26 mouse cellular contexts compared by ENCODE assay signal in the genomic region with DNA sequence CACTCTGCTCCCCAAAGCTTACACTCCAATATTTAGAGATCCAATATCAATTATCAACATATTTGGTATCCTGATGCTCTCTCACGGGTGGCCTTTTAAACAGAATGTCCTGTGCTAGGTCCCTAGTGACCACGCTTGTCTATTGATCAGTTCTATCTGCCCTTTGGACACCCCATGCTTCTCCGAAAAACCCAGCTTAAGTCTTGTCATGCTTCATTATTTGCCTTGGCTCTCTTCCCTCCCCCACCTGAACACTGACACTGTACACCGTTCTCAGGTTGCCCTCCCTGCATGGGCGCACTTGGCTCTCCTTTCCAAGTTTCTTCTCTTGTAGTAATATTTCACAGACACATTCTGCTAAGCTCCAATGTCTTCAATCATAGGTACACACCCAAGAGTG. TPM values are rescaled to one million over a fixed set of nuclear protein-coding genes. Genes with fewer than 3 reads are reported as not detected.
"Had no signal": no experiment of that assay in that cellular context is flagged by ENCODE, and none has a peak within 500 bp of the region (broad histone marks: within the 10 kb centered on the region; RNA-seq: fewer than 3 reads in every experiment).

No protein-coding gene starts in this region.

- H3K27ac ChIP-seq: limb, embryonic 10.5 days; limb, embryonic 13.5 days; liver, embryonic 13.5 days; lung, embryonic 15.5 days; midbrain, embryonic 10.5 days; midbrain, embryonic 13.5 days; neural tube, embryonic 13.5 days; stomach, embryonic 15.5 days had no signal

- ATAC-seq: intestine, embryonic 16.5 days; midbrain, embryonic 13.5 days; midbrain, embryonic 16.5 days had no signal

- H3K9me3 ChIP-seq: limb, embryonic 10.5 days; limb, embryonic 13.5 days; liver, embryonic 13.5 days; lung, embryonic 15.5 days; midbrain, embryonic 10.5 days; midbrain, embryonic 13.5 days; neural tube, embryonic 13.5 days; stomach, embryonic 15.5 days had no signal

- DNase-seq: kidney, adult 18-20 months; liver, embryonic 13.5 days; lung, adult 18-20 months; lung, postnatal 10 days; lung, postnatal 36 days; retina, postnatal 1 day; right cerebral cortex, postnatal 25 days; spleen, adult 18-20 months; thymus, postnatal 25 days had no signal

- H3K4me3 ChIP-seq: limb, embryonic 10.5 days; limb, embryonic 13.5 days; liver, embryonic 13.5 days; lung, embryonic 15.5 days; megakaryocyte, embryonic 14.5 days; midbrain, embryonic 10.5 days; midbrain, embryonic 13.5 days; myocyte; neural tube, embryonic 13.5 days; stomach, embryonic 15.5 days had no signal

- H3K4me2 ChIP-seq: limb, embryonic 13.5 days; liver, embryonic 13.5 days; lung, embryonic 15.5 days; midbrain, embryonic 13.5 days; neural tube, embryonic 13.5 days; stomach, embryonic 15.5 days had no signal

- H3K9ac ChIP-seq: limb, embryonic 13.5 days; liver, embryonic 13.5 days; lung, embryonic 15.5 days; midbrain, embryonic 13.5 days; neural tube, embryonic 13.5 days; stomach, embryonic 15.5 days had no signal

- H3K36me3 ChIP-seq: limb, embryonic 10.5 days; limb, embryonic 13.5 days; liver, embryonic 13.5 days; lung, embryonic 15.5 days; midbrain, embryonic 10.5 days; midbrain, embryonic 13.5 days; neural tube, embryonic 13.5 days; stomach, embryonic 15.5 days had no signal

- H3K4me1 ChIP-seq: limb, embryonic 10.5 days; limb, embryonic 13.5 days; lung, embryonic 15.5 days; midbrain, embryonic 10.5 days; midbrain, embryonic 13.5 days; neural tube, embryonic 13.5 days; stomach, embryonic 15.5 days had no signal

- H3K27me3 ChIP-seq: limb, embryonic 13.5 days; liver, embryonic 13.5 days; lung, embryonic 15.5 days; megakaryocyte, embryonic 14.5 days; midbrain, embryonic 13.5 days; neural tube, embryonic 13.5 days; stomach, embryonic 15.5 days had no signal

RNA-seq across cellular contexts. Expression of a gene that starts 9.3 kb away (rescaled TPM):
- total RNA-seq: layer of hippocampus, adult 18-20 months; layer of hippocampus, postnatal 14 days; left cerebral cortex, postnatal 14 days; monocyte, adult 5-6 weeks; neutrophil, adult 5-6 weeks had no signal
- polyA plus RNA-seq: limb, embryonic 13.5 days; lung, embryonic 15.5 days; midbrain, embryonic 16.5 days; myocyte; neural tube, embryonic 13.5 days had no signal

RNA-seq across cellular contexts. Expression of a gene that starts 36.0 kb away (rescaled TPM):
- total RNA-seq: layer of hippocampus, adult 18-20 months; layer of hippocampus, postnatal 14 days; left cerebral cortex, adult 8-10 months; left cerebral cortex, postnatal 14 days; monocyte, adult 5-6 weeks; neutrophil, adult 5-6 weeks had no signal
- polyA plus RNA-seq: myocyte had no signal

RNA-seq across cellular contexts. Expression of a gene that starts 42.8 kb away (rescaled TPM):
- total RNA-seq: layer of hippocampus, adult 18-20 months; layer of hippocampus, postnatal 14 days; left cerebral cortex, adult 8-10 months; left cerebral cortex, postnatal 14 days; monocyte, adult 5-6 weeks; neutrophil, adult 5-6 weeks had no signal
- polyA plus RNA-seq: limb, embryonic 10.5 days; midbrain, embryonic 13.5 days; midbrain, embryonic 16.5 days; myocyte; neural tube, embryonic 13.5 days had no signal
